Mouse (Mus musculus) cerebellum, adult 2 months (tissue): Measurements from ENCODE around the gene Pex11a.

Experiments used
- CTCF ChIP-seq: fragments of 200-500 bp; IDR thresholded peaks from 2 replicates; pipeline ENCODE4 v1.5.1; 2011; ENCODE audit warnings: low read depth, mild to moderate bottlenecking, control low read depth, low read length, moderate library complexity, borderline replicate concordance; ENCODE audit not compliant: insufficient read depth
- POLR2A ChIP-seq: fragments of 200-500 bp; IDR thresholded peaks from 2 replicates; pipeline ENCODE4 v1.6.1; 2011; ENCODE audit warnings: low read length, control low read depth, borderline replicate concordance; ENCODE audit not compliant: insufficient read depth

DNA sequence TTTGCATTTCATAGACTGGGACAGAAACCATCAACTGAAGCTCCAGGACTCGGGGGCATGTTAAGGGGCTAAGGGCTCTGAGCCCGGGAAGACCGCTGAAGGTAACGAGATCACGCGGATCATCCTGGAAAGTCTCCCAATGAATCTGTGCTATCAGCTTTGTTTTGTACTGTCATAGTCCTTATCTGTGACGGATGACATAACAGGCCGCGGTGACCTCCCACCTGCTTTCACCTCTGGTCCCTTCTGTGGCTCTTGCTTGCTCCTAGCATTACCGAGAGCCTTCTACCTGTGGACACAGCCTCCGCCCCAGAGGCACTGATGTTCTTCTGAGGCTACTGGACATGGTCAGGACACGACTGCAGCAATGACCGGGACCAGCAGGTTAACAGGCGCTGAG is 6.4 kb downstream of the Pex11a start:
- TF ChIP-seq POLR2A (no peak), CTCF (no peak)
